Mouse (Mus musculus): ENCODE results near the gene Kcnh4. TPM values are rescaled to one million over a fixed set of nuclear protein-coding genes. Genes with fewer than 3 reads are reported as not detected.

Gene Kcnh4
- polyA plus RNA-seq, 1 experiment from 2014 or later = not detected

DNA sequence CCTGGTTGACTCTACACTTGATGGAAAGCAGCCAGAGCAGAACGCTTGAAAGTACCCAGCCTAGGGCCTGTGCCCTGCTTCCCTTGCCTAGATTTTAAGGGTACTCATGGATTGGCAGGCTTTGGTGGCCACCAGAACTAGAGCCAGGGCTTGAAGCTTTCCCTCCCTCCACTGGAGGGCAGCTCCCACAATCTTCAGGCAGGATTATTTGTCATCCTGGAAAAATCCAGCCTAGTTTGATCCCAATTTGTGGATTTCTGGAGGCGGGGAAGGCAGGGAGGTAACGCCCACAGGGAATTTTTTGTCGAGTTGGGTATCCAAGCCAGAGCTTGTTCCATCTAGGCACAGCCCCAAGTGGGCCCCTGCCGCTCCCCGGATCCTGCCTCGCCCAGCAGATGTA, 69.4 kb downstream of the Kcnh4 start:
- Histone ChIP-seq H3K27me3 (replicated peaks) (peaks cover 46% of the 10 kb centered on the region), H3K4me1 (peaks cover 14% of the 10 kb centered on the region), H3K9ac (no peak overlapping the region), H3K4me2 (no peak overlapping the region), H3K36me3 (no peaks in the 10 kb centered on the region), H3K9me3 (no peaks in the 10 kb centered on the region), H3K4me3 (no peak overlapping the region), H3K27ac (replicated peaks) (no peak overlapping the region)
- 63% methylated on average over 7 of the region's 7 CpGs for WGBS
- no peak for ATAC-seq (ENCODE audit: extremely low read depth, insufficient number of reproducible peaks, low FRiP score, low TSS enrichment)

Other genes with a start within 250 kb of the Kcnh4 start
- gene Acly, start 231.9 kb downstream of the Kcnh4 start, polyA plus RNA-seq (2015; fragmentation: Nextera tagmentation; extraction: Ambion mirVana) = 67.8 and 69.7 TPM in 2 replicates
- gene Ttc25, start 214.3 kb downstream of the Kcnh4 start, polyA plus RNA-seq (2015; fragmentation: Nextera tagmentation; extraction: Ambion mirVana) = 0.19 and 0.62 TPM in 2 replicates
- 18.1 and 20.2 TPM in 2 replicates for gene Cnp, start 185.0 kb downstream of the Kcnh4 start, polyA plus RNA-seq (2015; fragmentation: Nextera tagmentation; extraction: Ambion mirVana)
- gene Nkiras2, start 140.7 kb downstream of the Kcnh4 start, polyA plus RNA-seq (2015; fragmentation: Nextera tagmentation; extraction: Ambion mirVana) = 67.0 and 67.3 TPM in 2 replicates
- gene Dnajc7, start 139.8 kb downstream of the Kcnh4 start, polyA plus RNA-seq (2015; fragmentation: Nextera tagmentation; extraction: Ambion mirVana) = 172 and 191 TPM in 2 replicates
- gene Zfp385c, start 67.5 kb downstream of the Kcnh4 start, polyA plus RNA-seq (2015; fragmentation: Nextera tagmentation; extraction: Ambion mirVana) = 0.09 and 0.51 TPM in 2 replicates
- gene Dhx58, start 55.7 kb downstream of the Kcnh4 start, polyA plus RNA-seq (2015; fragmentation: Nextera tagmentation; extraction: Ambion mirVana) = 1.5 and 1.9 TPM in 2 replicates
- gene Kat2a, start 47.5 kb downstream of the Kcnh4 start, polyA plus RNA-seq (2015; fragmentation: Nextera tagmentation; extraction: Ambion mirVana) = 33.4 and 34.7 TPM in 2 replicates
- 0.21 TPM in 1 of 2 replicates, not detected in the other for gene Hspb9, start 46.1 kb downstream of the Kcnh4 start, polyA plus RNA-seq (2015; fragmentation: Nextera tagmentation; extraction: Ambion mirVana)
- 13.4 and 13.6 TPM in 2 replicates for gene Rab5c, start 21.7 kb downstream of the Kcnh4 start, polyA plus RNA-seq (2015; fragmentation: Nextera tagmentation; extraction: Ambion mirVana)
- gene Hcrt, start 3.0 kb upstream of the Kcnh4 start, polyA plus RNA-seq (2015; fragmentation: Nextera tagmentation; extraction: Ambion mirVana) = not detected in 2 replicates
- gene Ghdc, start 11.0 kb upstream of the Kcnh4 start, polyA plus RNA-seq (2015; fragmentation: Nextera tagmentation; extraction: Ambion mirVana) = 6.0 and 7.2 TPM in 2 replicates
- gene Stat5b, start 90.8 kb upstream of the Kcnh4 start, polyA plus RNA-seq (2015; fragmentation: Nextera tagmentation; extraction: Ambion mirVana) = 24.3 and 27.0 TPM in 2 replicates
- gene Stat5a, start 99.4 kb upstream of the Kcnh4 start, polyA plus RNA-seq (2015; fragmentation: Nextera tagmentation; extraction: Ambion mirVana) = 5.2 and 5.9 TPM in 2 replicates
- gene Stat3, start 179.6 kb upstream of the Kcnh4 start, polyA plus RNA-seq (2015; fragmentation: Nextera tagmentation; extraction: Ambion mirVana) = 41.8 and 42.9 TPM in 2 replicates
- gene Cavin1, start 210.9 kb upstream of the Kcnh4 start, polyA plus RNA-seq (2015; fragmentation: Nextera tagmentation; extraction: Ambion mirVana) = 348 and 370 TPM in 2 replicates
- 54.9 and 58.1 TPM in 2 replicates for gene Atp6v0a1, start 249.5 kb upstream of the Kcnh4 start, polyA plus RNA-seq (2015; fragmentation: Nextera tagmentation; extraction: Ambion mirVana)

All from heart, embryonic 13.5 days (tissue).